Mouse (Mus musculus) forebrain, embryonic 11.5 days (tissue): Measurements from ENCODE around the gene Maml3. TPM values are rescaled to one million over a fixed set of nuclear protein-coding genes. Genes with fewer than 3 reads are reported as not detected.

Experiments
- ATAC-seq: fragments of 200-750 bp; cut with Nextera tagmentation; replicated peaks from 2 replicates; pipeline ENCODE4 v1.8.0; 2017; ENCODE audit warnings: moderate TSS enrichment; ENCODE audit not compliant: low FRiP score
- DNase-seq: peaks from one replicate; pipeline ENCODE4 v3.0.0-alpha.2; 2017; ENCODE audit warnings: low spot score
- H3K27ac ChIP-seq: fragments of 300-500 bp; sonication (generic); 2 replicates; pipeline ENCODE4 v1.5.1; 2014; ENCODE audit warnings: low read depth, low read length
- H3K27me3 ChIP-seq: fragments of 300-500 bp; sonication (generic); 2 replicates; pipeline ENCODE4 v1.6.1; 2014; ENCODE audit warnings: mild to moderate bottlenecking, low read length, mixed read lengths; ENCODE audit not compliant: control insufficient read depth, insufficient read depth
- H3K36me3 ChIP-seq: fragments of 300-500 bp; sonication (generic); 2 replicates; pipeline ENCODE4 v1.6.1; 2014; ENCODE audit warnings: mild to moderate bottlenecking, low read length, moderate library complexity, mixed read lengths; ENCODE audit not compliant: control insufficient read depth, insufficient read depth
- H3K4me1 ChIP-seq: fragments of 300-500 bp; sonication (generic); replicated peaks from 2 replicates; pipeline ENCODE4 v1.6.1; 2014; ENCODE audit warnings: low read length, mixed read lengths; ENCODE audit not compliant: control insufficient read depth, insufficient read depth
- H3K4me2 ChIP-seq: fragments of 300-500 bp; sonication (generic); 2 replicates; pipeline ENCODE4 v1.6.1; 2014; ENCODE audit warnings: low read depth, mild to moderate bottlenecking, low read length, moderate library complexity, mixed read lengths; ENCODE audit not compliant: severe bottlenecking
- H3K4me3 ChIP-seq: fragments of 300-500 bp; sonication (generic); 2 replicates; pipeline ENCODE4 v1.5.1; 2014; ENCODE audit warnings: low read depth, low read length
- H3K9ac ChIP-seq: fragments of 300-500 bp; sonication (generic); 2 replicates; pipeline ENCODE4 v1.6.1; 2014; ENCODE audit warnings: low read length
- H3K9me3 ChIP-seq: fragments of 300-500 bp; sonication (generic); 2 replicates; pipeline ENCODE4 v1.6.1; 2016; ENCODE audit warnings: low read length, mixed read lengths; ENCODE audit not compliant: control insufficient read depth
- WGBS: fragments of 180-500 bp; shearing (Covaris S2); extraction: QIAGEN DNeasy Blood & Tissue Kit; methylation state at CpG from one replicate; pipeline ENCODE4 v1.1.7; 2014; 5-methylcytosine and 5-hydroxymethylcytosine counted together
- polyA plus RNA-seq: library from polyadenylated mRNA; unstranded; fragments of >200 nt; fragmentation: Nextera tagmentation; extraction: Ambion mirVana; gene quantifications from 2 replicates; pipeline ENCODE4 v1.2.1, GENCODE M21; 2014

Gene Maml3
- polyA plus RNA-seq, 1 experiment from 2014 or later: 7.5 TPM

GRCm38 (mm10) chr3:51672631-51673030 is 432.2 kb downstream of the Maml3 start:
- WGBS: 69% methylated on average over 4 of the region's 4 CpGs
- Histone ChIP-seq H3K36me3 (no peaks in the 10 kb centered on the region; the same call in 1 of the 2 replicates), H3K4me1 (no peaks in the 10 kb centered on the region), H3K27me3 (no peaks in the 10 kb centered on the region), H3K27ac (no peak overlapping the region), H3K4me2 (no peak overlapping the region), H3K9me3 (no peaks in the 10 kb centered on the region), H3K4me3 (no peak overlapping the region), H3K9ac (no peak overlapping the region)
- ATAC-seq (no peak), DNase-seq (no peak)

DNA sequence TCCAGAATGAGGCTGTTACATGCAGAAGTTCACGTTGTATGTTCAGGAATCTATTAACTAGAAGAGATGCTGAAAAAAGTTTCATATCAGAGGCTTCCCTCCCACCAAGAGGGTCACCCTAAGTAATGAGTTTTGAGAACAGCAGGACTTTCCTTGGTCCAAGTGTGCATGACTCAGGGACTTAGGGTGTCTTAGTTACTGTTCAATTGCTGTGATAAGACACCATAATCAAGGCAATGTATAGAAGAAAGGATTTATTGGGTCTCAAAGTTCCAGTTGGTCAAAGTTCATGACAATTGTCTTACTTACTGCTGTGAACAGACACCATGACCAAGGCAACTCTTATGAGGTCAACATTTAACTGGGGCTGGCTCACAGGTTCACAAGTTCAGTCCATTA is 433.8 kb downstream of the Maml3 start:
- Histone ChIP-seq H3K27me3 (no peaks in the 10 kb centered on the region), H3K4me3 (no peak overlapping the region), H3K36me3 (no peaks in the 10 kb centered on the region; the same call in 1 of the 2 replicates), H3K9me3 (no peaks in the 10 kb centered on the region), H3K4me1 (no peaks in the 10 kb centered on the region), H3K27ac (no peak overlapping the region), H3K4me2 (no peak overlapping the region), H3K9ac (no peak overlapping the region)
- ATAC-seq (no peak), DNase-seq (no peak)
- WGBS: 88% methylated on average over 1 of the region's 1 CpGs

GRCm38 (mm10) chr3:51670414-51671070 is 434.3 kb downstream of the Maml3 start:
- Histone ChIP-seq H3K9ac (no peak overlapping the region), H3K4me2 (no peak overlapping the region), H3K27me3 (no peaks in the 10 kb centered on the region; the same call in 1 of the 2 replicates), H3K4me1 (no peaks in the 10 kb centered on the region), H3K36me3 (no peaks in the 10 kb centered on the region; the same call in 1 of the 2 replicates), H3K4me3 (no peak overlapping the region), H3K9me3 (no peaks in the 10 kb centered on the region), H3K27ac (no peak overlapping the region)
- DNase-seq (no peak), ATAC-seq (no peak)
- 74% methylated on average over 5 of the region's 5 CpGs for WGBS

DNA sequence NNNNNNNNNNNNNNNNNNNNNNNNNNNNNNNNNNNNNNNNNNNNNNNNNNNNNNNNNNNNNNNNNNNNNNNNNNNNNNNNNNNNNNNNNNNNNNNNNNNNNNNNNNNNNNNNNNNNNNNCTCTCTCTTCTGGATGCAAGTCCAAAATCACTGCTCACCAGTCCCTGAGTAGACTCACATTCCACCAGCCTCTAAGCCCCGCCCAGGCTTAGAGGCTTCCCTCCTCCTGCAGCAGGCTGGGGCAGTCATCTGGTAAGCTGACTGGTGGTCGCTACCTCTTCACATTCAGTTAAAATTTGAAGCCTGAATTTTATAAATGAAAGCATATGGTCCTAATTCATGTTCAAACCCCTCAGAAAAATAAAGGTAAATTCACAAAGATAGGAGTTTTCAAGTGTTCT is 436.3 kb downstream of the Maml3 start:
- DNase-seq: no peak
- H3K9me3 ChIP-seq: no peaks in the 10 kb centered on the region
- H3K27me3 ChIP-seq: no peaks in the 10 kb centered on the region; the same call in 1 of the 2 replicates
- no peaks in the 10 kb centered on the region for H3K4me1 ChIP-seq
- 40% methylated on average over 2 of the region's 2 CpGs for WGBS
- H3K4me3 ChIP-seq: no peak overlapping the region
- H3K36me3 ChIP-seq: no peaks in the 10 kb centered on the region; the same call in 1 of the 2 replicates
- H3K4me2 ChIP-seq: no peak overlapping the region
- H3K9ac ChIP-seq: no peak overlapping the region
- no peak overlapping the region for H3K27ac ChIP-seq
- ATAC-seq: no peak

GRCm38 (mm10) chr3:51662557-51662956 is 442.3 kb downstream of the Maml3 start:
- H3K27ac ChIP-seq: no peak overlapping the region
- H3K27me3 ChIP-seq: no peaks in the 10 kb centered on the region; the same call in 1 of the 2 replicates
- H3K4me1 ChIP-seq: 0 out of 2 replicates have a peak, but pooled peaks cover 1% of the 10 kb centered on the region
- ATAC-seq: no peak
- H3K9ac ChIP-seq: no peak overlapping the region
- no peak overlapping the region for H3K4me2 ChIP-seq
- H3K4me3 ChIP-seq: no peak overlapping the region
- no peaks in the 10 kb centered on the region for H3K36me3 ChIP-seq
- H3K9me3 ChIP-seq: no peaks in the 10 kb centered on the region
- no peak for DNase-seq
- 71% methylated on average over 6 of the region's 6 CpGs for WGBS

GRCm38 (mm10) chr3:51661880-51662550 is 442.9 kb downstream of the Maml3 start:
- ATAC-seq (no peak), DNase-seq (no peak)
- no peak overlapping the region for H3K4me2 ChIP-seq
- 85% methylated on average over 11 of the region's 11 CpGs for WGBS
- H3K4me3 ChIP-seq: no peak overlapping the region
- H3K9ac ChIP-seq: no peak overlapping the region
- H3K27ac ChIP-seq: no peak overlapping the region
- H3K27me3 ChIP-seq: no peaks in the 10 kb centered on the region; the same call in 1 of the 2 replicates
- no peaks in the 10 kb centered on the region for H3K36me3 ChIP-seq
- H3K4me1 ChIP-seq: 0 out of 2 replicates have a peak, but pooled peaks cover 1% of the 10 kb centered on the region
- H3K9me3 ChIP-seq: no peaks in the 10 kb centered on the region

DNA sequence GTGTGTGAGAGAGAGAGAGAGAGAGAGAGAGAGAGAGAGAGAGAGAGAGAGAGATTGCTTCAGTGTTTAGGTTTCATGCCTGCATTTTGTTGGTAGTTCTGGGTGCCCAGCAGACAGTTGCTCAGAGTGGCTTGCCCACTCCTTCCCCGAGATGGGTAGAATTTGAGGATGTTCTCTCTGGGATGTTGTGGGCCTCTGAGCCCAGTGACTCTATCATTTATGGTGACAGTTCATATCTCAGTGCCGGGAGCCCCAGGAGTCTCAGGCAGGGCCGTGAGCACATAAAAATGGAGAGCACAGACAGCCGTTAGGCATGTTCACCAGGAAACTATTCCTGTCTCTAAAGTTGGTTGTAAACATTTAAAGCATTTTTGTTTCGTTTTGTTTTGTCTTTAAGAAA is 443.5 kb downstream of the Maml3 start:
- 78% methylated on average over 5 of the region's 5 CpGs for WGBS
- Histone ChIP-seq H3K4me2 (no peak overlapping the region), H3K36me3 (no peaks in the 10 kb centered on the region), H3K9me3 (no peaks in the 10 kb centered on the region), H3K4me1 (0 out of 2 replicates have a peak, but pooled peaks cover 1% of the 10 kb centered on the region), H3K9ac (no peak overlapping the region), H3K27me3 (no peaks in the 10 kb centered on the region; the same call in 1 of the 2 replicates), H3K27ac (no peak overlapping the region), H3K4me3 (no peak overlapping the region)
- DNase-seq (no peak), ATAC-seq (no peak)

GRCm38 (mm10) chr3:51660821-51661276 is 444.0 kb downstream of the Maml3 start:
- 0 out of 2 replicates have a peak, but pooled peaks cover 1% of the 10 kb centered on the region for H3K4me1 ChIP-seq
- 76% methylated on average over 3 of the region's 3 CpGs for WGBS
- no peaks in the 10 kb centered on the region; the same call in 1 of the 2 replicates for H3K27me3 ChIP-seq
- no peak for ATAC-seq
- no peak for DNase-seq
- H3K9me3 ChIP-seq: no peaks in the 10 kb centered on the region
- H3K4me3 ChIP-seq: no peak overlapping the region
- no peak overlapping the region for H3K9ac ChIP-seq
- no peak overlapping the region for H3K4me2 ChIP-seq
- no peaks in the 10 kb centered on the region for H3K36me3 ChIP-seq
- no peak overlapping the region for H3K27ac ChIP-seq
